Mouse (Mus musculus) erythroblast, embryonic 14.5 days (primary cell): ENCODE measurements around the gene Chid1. TPM values are rescaled to one million over a fixed set of nuclear protein-coding genes. Genes with fewer than 3 reads are reported as not detected.

Experiments
- H3K27me3 ChIP-seq: 2 replicates; pipeline ENCODE4 v1.6.1; 2012; ENCODE audit warnings: inconsistent platforms; ENCODE audit not compliant: control insufficient read depth
- H3K36me3 ChIP-seq: 2 replicates; pipeline ENCODE4 v1.6.1; 2012; ENCODE audit warnings: mild to moderate bottlenecking, inconsistent platforms; ENCODE audit not compliant: control insufficient read depth
- H3K4me1 ChIP-seq: 2 replicates; pipeline ENCODE4 v1.6.1; 2012; ENCODE audit warnings: inconsistent platforms; ENCODE audit not compliant: control insufficient read depth
- H3K4me3 ChIP-seq: replicated peaks from 2 replicates; pipeline ENCODE3; 2012; ENCODE audit warnings: moderate library complexity, mild to moderate bottlenecking, inconsistent platforms
- H3K9me3 ChIP-seq: 2 replicates; pipeline ENCODE4 v1.6.1; 2012; ENCODE audit warnings: low read length, inconsistent platforms, mixed read lengths; ENCODE audit not compliant: control insufficient read depth
- GATA1 ChIP-seq: IDR thresholded peaks from 2 replicates; pipeline ENCODE4 v1.6.1; 2012; ENCODE audit warnings: low read length, inconsistent platforms, mixed read lengths
- TAL1 ChIP-seq: IDR thresholded peaks from 3 replicates; pipeline ENCODE4 v1.6.1; 2012; ENCODE audit warnings: low read length, inconsistent platforms, mixed read lengths
- polyA plus RNA-seq: library from polyadenylated mRNA; stranded (reverse); fragments of >175 nt; gene quantifications from 2 replicates; pipeline ENCODE4 v1.2.3, GENCODE M21; 2012

The Chid1 gene
- polyA plus RNA-seq, 1 experiment, result 1.7 TPM

DNA sequence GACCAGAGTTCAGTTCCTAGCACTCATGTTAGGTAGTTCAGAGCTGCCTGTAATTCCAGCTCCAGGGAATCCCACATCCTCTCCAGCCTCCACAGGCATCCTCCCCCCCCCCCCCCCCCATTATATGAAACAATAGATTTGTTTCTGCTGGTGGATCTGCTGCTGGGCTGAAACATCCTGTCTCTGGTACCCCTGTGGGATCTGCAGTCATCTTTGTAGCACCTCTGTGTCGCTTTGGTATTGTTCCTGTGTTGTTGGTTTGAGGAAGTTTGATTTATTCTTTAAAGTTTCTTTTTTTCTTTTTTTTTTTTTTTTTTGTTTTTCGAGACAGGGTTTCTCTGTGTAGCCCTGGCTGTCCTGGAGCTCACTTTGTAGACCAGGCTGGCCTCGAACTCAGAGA, 35.8 kb upstream of the Chid1 start:
- H3K27me3 ChIP-seq, result no peaks in the 10 kb centered on the region
- no peak for TF ChIP-seq TAL1
- peaks cover 78% of the 10 kb centered on the region for H3K4me1 ChIP-seq
- H3K9me3 ChIP-seq, result no peaks in the 10 kb centered on the region
- H3K36me3 ChIP-seq, result peaks cover 84% of the 10 kb centered on the region
- H3K4me3 ChIP-seq, result no peak overlapping the region

- no peaks in the 10 kb centered on the region for H3K27me3 ChIP-seq
- H3K9me3 ChIP-seq, result no peaks in the 10 kb centered on the region
- no peak overlapping the region for H3K4me3 ChIP-seq
- H3K4me1 ChIP-seq, result peaks cover 75% of the 10 kb centered on the region
- TF ChIP-seq TAL1, result no peak
- TF ChIP-seq GATA1, result no peak
- H3K36me3 ChIP-seq, result peaks cover 84% of the 10 kb centered on the region
These were observed 34.4 kb upstream of the Chid1 start for GRCm38 (mm10) chr7:141574041-141574440.

DNA sequence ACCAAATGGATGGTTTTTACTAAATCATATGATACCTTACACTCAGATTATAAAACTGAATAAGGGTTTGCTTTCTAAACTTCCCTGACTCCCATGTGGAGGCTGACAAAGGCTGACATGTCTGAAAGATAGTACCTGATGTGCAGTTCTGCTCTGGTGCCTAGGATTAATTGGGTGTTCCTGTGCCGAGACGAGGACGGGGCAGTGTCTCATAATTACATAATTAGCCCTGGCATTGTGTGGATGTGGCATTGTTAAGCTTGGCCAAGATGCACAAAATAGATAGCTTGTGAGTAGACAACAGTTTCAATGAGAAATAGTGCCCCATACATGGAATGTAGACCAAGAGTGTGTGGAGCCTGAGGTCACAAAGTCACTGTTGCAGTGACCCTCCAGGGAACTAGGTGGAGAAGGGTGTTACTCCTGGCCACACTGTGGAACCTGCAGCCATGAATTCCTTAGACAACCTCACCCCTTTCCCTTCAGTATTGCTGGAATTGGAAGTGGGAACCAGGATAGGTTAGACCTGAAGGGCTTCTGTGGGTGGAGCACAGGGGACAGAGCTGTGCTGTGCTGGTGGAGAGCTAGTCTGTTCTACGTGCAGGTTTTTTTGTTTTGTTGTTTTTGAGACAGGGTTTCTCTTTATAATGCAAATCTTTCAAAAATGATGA, 31.1 kb upstream of the Chid1 start:
- peaks cover 68% of the 10 kb centered on the region for H3K4me1 ChIP-seq
- peaks cover 82% of the 10 kb centered on the region for H3K36me3 ChIP-seq

GRCm38 (mm10) chr7:141569916-141570315, 30.3 kb upstream of the Chid1 start:
- no peak overlapping the region for H3K4me3 ChIP-seq
- TF ChIP-seq TAL1 (no peak), GATA1 (no peak)
- H3K27me3 ChIP-seq, result no peaks in the 10 kb centered on the region
- no peaks in the 10 kb centered on the region for H3K9me3 ChIP-seq
- H3K36me3 ChIP-seq, result peaks cover 87% of the 10 kb centered on the region
- peaks cover 76% of the 10 kb centered on the region for H3K4me1 ChIP-seq

More for the DNA sequence above, 31.1 kb upstream of the Chid1 start:
- H3K4me3 ChIP-seq, result no peak overlapping the region
- TF ChIP-seq TAL1, result no peak
- H3K9me3 ChIP-seq, result no peaks in the 10 kb centered on the region
- no peaks in the 10 kb centered on the region for H3K27me3 ChIP-seq

- H3K9me3 ChIP-seq, result no peaks in the 10 kb centered on the region
- H3K36me3 ChIP-seq, result peaks cover 89% of the 10 kb centered on the region
- TF ChIP-seq GATA1 (no peak), TAL1 (no peak)
- no peaks in the 10 kb centered on the region for H3K27me3 ChIP-seq
- H3K4me1 ChIP-seq, result peaks cover 80% of the 10 kb centered on the region
- no peak overlapping the region for H3K4me3 ChIP-seq
These were observed 29.7 kb upstream of the Chid1 start for GRCm38 (mm10) chr7:141569283-141569803.

- peaks cover 81% of the 10 kb centered on the region for H3K4me1 ChIP-seq
- H3K4me3 ChIP-seq, result no peak overlapping the region
- H3K27me3 ChIP-seq, result no peaks in the 10 kb centered on the region
- TF ChIP-seq GATA1 (no peak), TAL1 (no peak)
- H3K36me3 ChIP-seq, result peaks cover 77% of the 10 kb centered on the region
- H3K9me3 ChIP-seq, result no peaks in the 10 kb centered on the region
These were observed 26.9 kb upstream of the Chid1 start for GRCm38 (mm10) chr7:141566587-141566986.

- Histone ChIP-seq H3K4me1 (peaks cover 87% of the 10 kb centered on the region), H3K27me3 (no peaks in the 10 kb centered on the region), H3K36me3 (peaks cover 62% of the 10 kb centered on the region), H3K9me3 (no peaks in the 10 kb centered on the region), H3K4me3 (peak overlapping the region; percentile 86)
- TF ChIP-seq GATA1, result no peak
These were observed 24.9 kb upstream of the Chid1 start for GRCm38 (mm10) chr7:141564561-141564960.

- Histone ChIP-seq H3K9me3 (no peaks in the 10 kb centered on the region), H3K4me3 (peak overlapping the region; percentile 86), H3K36me3 (peaks cover 46% of the 10 kb centered on the region), H3K27me3 (no peaks in the 10 kb centered on the region), H3K4me1 (peaks cover 89% of the 10 kb centered on the region)
- TF ChIP-seq GATA1 (peak; percentile 55), TAL1 (no peak)
These were observed 23.3 kb upstream of the Chid1 start for GRCm38 (mm10) chr7:141562852-141563427.

- Histone ChIP-seq H3K9me3 (no peaks in the 10 kb centered on the region), H3K4me3 (peak overlapping the region; percentile 86), H3K27me3 (no peaks in the 10 kb centered on the region), H3K36me3 (peaks cover 43% of the 10 kb centered on the region), H3K4me1 (peaks cover 93% of the 10 kb centered on the region)
- TF ChIP-seq TAL1, result no peak
- no peak for TF ChIP-seq GATA1
These were observed 22.8 kb upstream of the Chid1 start for GRCm38 (mm10) chr7:141562421-141562851.
